Mouse (Mus musculus): ENCODE data around the gene Ttc39b. TPM values are rescaled to one million over a fixed set of nuclear protein-coding genes. Genes with fewer than 3 reads are reported as not detected.

Ttc39b gene
- total and polyA plus RNA-seq, 3 experiments: 11.3 to 109 (median 21.1) TPM

GRCm38 (mm10) chr4:83253679-83254078, 70.4 kb downstream of the Ttc39b start (continued):
- no peak for TF ChIP-seq MXI1 (IDR thresholded peaks at IDR 0.05; ENCODE audit: low read depth, low read length)

DNA sequence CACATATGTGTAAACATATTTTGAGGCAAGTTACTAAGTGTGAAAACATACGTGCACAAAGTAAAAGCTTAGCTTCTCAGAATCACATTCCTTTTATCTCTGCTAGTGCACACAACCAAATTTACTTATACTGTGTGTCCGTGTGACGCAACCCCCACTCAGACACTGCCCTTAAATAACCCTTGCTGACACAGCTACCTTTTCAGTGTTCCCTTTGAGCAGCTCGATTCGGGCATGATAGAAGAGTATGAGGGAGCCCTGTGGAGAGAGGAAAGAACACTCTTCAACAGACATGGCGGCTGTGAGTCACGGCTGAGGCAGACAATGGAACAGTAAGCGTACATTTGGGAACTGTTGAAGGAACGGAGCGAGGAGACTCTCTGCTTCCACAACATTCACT, 80.3 kb downstream of the Ttc39b start:
- peaks cover 0 to 2% of the 10 kb centered on the region in 2 experiments; a peak in 2 of 4 replicates for H3K4me1 ChIP-seq (ENCODE audit: control insufficient read depth in 1 of 2, insufficient read depth in 2 of 2, low read length in 2 of 2)
- H3K79me2 ChIP-seq (ENCODE audit: control insufficient read depth, insufficient read depth, low read length, poor library complexity): no peaks in the 10 kb centered on the region
- H3K9me3 ChIP-seq (replicated peaks; ENCODE audit: insufficient read depth, low read length): no peaks in the 10 kb centered on the region
- H3K4me3 ChIP-seq (ENCODE audit: control insufficient read depth in 1 of 2, insufficient read depth in 1 of 2, low read depth in 2 of 2, low read length in 2 of 2): no peak overlapping the region
- no peak overlapping the region for H3K27ac ChIP-seq (ENCODE audit: control insufficient read depth, low read depth, low read length)
- peaks cover 0 to 8% of the 10 kb centered on the region in 2 experiments; a peak in 2 of 4 replicates for H3K36me3 ChIP-seq (ENCODE audit: control insufficient read depth in 1 of 2, insufficient read depth in 2 of 2, low read length in 2 of 2)
- no peak for TF ChIP-seq HCFC1 (IDR thresholded peaks at IDR 0.05; ENCODE audit: low read depth, low read length)
- no peak for TF ChIP-seq USF1 (IDR thresholded peaks at IDR 0.05; ENCODE audit: low read depth, low read length)
- TF ChIP-seq ZMIZ1 (IDR thresholded peaks at IDR 0.05; ENCODE audit: low read depth, low read length): no peak
- no peak for TF ChIP-seq POLR2AphosphoS2 (IDR thresholded peaks at IDR 0.05; ENCODE audit: low read length)
- TF ChIP-seq ETS1 (IDR thresholded peaks at IDR 0.05; ENCODE audit: low read depth, low read length): no peak
- TF ChIP-seq KAT2A (conservative IDR thresholded peaks at IDR 0.05; ENCODE audit: low read depth, low read length): no peak
- TF ChIP-seq TBP (IDR thresholded peaks at IDR 0.05; ENCODE audit: low read depth, low read length): no peak
- TF ChIP-seq BHLHE40 (IDR thresholded peaks at IDR 0.05; ENCODE audit: borderline replicate concordance, low read depth, low read length): no peak
- no peak for TF ChIP-seq POLR2A (IDR thresholded peaks at IDR 0.05; ENCODE audit: control insufficient read depth in 1 of 2, insufficient read depth in 1 of 2, low read depth in 1 of 2, low read length in 2 of 2, poor library complexity in 1 of 2)
- no peak for TF ChIP-seq TCF12 (IDR thresholded peaks at IDR 0.05; ENCODE audit: low read depth, low read length)
- TF ChIP-seq CHD2 (IDR thresholded peaks at IDR 0.05; ENCODE audit: low read length): no peak
- no peak for TF ChIP-seq MAZ (IDR thresholded peaks at IDR 0.05; ENCODE audit: low read depth, low read length)
- no peak for TF ChIP-seq NRF1 (IDR thresholded peaks at IDR 0.05; ENCODE audit: insufficient read depth, low read depth, low read length, poor library complexity, severe bottlenecking)
- no peak for TF ChIP-seq USF2 (IDR thresholded peaks at IDR 0.05; ENCODE audit: borderline replicate concordance in 1 of 2, insufficient read depth in 1 of 2, low read depth in 1 of 2, low read length in 2 of 2)
- TF ChIP-seq MYB (IDR thresholded peaks at IDR 0.05; ENCODE audit: low read depth, low read length): no peak
- TF ChIP-seq GATA1 (IDR thresholded peaks at IDR 0.05; ENCODE audit: low read depth, low read length): no peak
- no peak for TF ChIP-seq SMC3 (IDR thresholded peaks at IDR 0.05; ENCODE audit: low read depth, low read length)
- TF ChIP-seq RAD21 (IDR thresholded peaks at IDR 0.05; ENCODE audit: low read depth, low read length): no peak
- no peak for TF ChIP-seq E2F4 (IDR thresholded peaks at IDR 0.05; ENCODE audit: borderline replicate concordance, low read depth, low read length)
- no peak overlapping the region for H3K9ac ChIP-seq (ENCODE audit: control insufficient read depth, low read depth, low read length, poor library complexity, severe bottlenecking)
- no peak for DNase-seq (ENCODE audit: low read depth, low spot score)
- H3K27me3 ChIP-seq (ENCODE audit: control insufficient read depth in 1 of 2, insufficient read depth in 2 of 2, low read length in 2 of 2): no peaks in the 10 kb centered on the region
